Mouse (Mus musculus) MEL (cell line): ENCODE results near the gene Xpot.

ENCODE experiments used
- CTCF ChIP-seq, 3 experiments: IDR thresholded peaks in 2 of 3; conservative IDR thresholded peaks in 1 of 3; 2 replicates each; pipeline ENCODE4 v1.5.1; 2011 to 2012; ENCODE audit warnings: low read length in 3 of 3, low read depth in 2 of 3, mild to moderate bottlenecking in 2 of 3, improper control_type of control experiment in 1 of 3, inconsistent platforms in 1 of 3, mixed read lengths in 1 of 3, moderate library complexity in 1 of 3; ENCODE audit not compliant: control insufficient read depth in 1 of 3, insufficient read depth in 1 of 3, poor library complexity in 1 of 3, severe bottlenecking in 1 of 3
- E2F4 ChIP-seq: IDR thresholded peaks from 2 replicates; pipeline ENCODE4 v1.6.1; 2011; ENCODE audit warnings: low read depth, low read length, improper control_type of control experiment, borderline replicate concordance
- MYB ChIP-seq: IDR thresholded peaks from 2 replicates; pipeline ENCODE4 v1.6.1; 2011; ENCODE audit warnings: mild to moderate bottlenecking, low read depth, low read length, improper control_type of control experiment
- POLR2A ChIP-seq, 2 experiments: IDR thresholded peaks; 2 replicates each; pipeline ENCODE4 v1.6.1; 2011 to 2012; ENCODE audit warnings: low read length in 2 of 2, mild to moderate bottlenecking in 2 of 2, control low read depth in 1 of 2, improper control_type of control experiment in 1 of 2, low read depth in 1 of 2, moderate library complexity in 1 of 2; ENCODE audit not compliant: control insufficient read depth in 1 of 2, insufficient read depth in 1 of 2, poor library complexity in 1 of 2
- TAL1 ChIP-seq: IDR thresholded peaks from 2 replicates; pipeline ENCODE4 v1.6.1; 2012; ENCODE audit warnings: mild to moderate bottlenecking, inconsistent platforms, low read length, moderate library complexity, mixed read lengths

- TF ChIP-seq E2F4 (no peak), CTCF (IDR thresholded peaks at IDR 0.05 in 2 of 3, conservative IDR thresholded peaks at IDR 0.05 in 1 of 3; ENCODE audit: control insufficient read depth in 1 of 3, insufficient read depth in 1 of 3, low read depth in 2 of 3, low read length in 3 of 3, poor library complexity in 1 of 3, severe bottlenecking in 1 of 3) (no peak), POLR2A (IDR thresholded peaks at IDR 0.05; ENCODE audit: control insufficient read depth in 1 of 2, insufficient read depth in 1 of 2, low read depth in 1 of 2, low read length in 2 of 2, poor library complexity in 1 of 2) (no peak), MYB (no peak), TAL1 (no peak)
These were observed 16.2 kb upstream of the Xpot start for GRCm38 (mm10) chr10:121642054-121642947.
